Mouse (Mus musculus) layer of hippocampus, adult 18-20 months (tissue): ENCODE results near the gene Cmklr1. TPM values are rescaled to one million over a fixed set of nuclear protein-coding genes. Genes with fewer than 3 reads are reported as not detected.
A peak's percentile ranks its signal among the peaks of the same experiment; 100 is the strongest.

Source experiments
- DNase-seq, 2 experiments: peaks; one replicate each; pipeline ENCODE4 v3.0.0; 2022; ENCODE audit warnings: low spot score in 2 of 2
- total RNA-seq, 2 experiments: library from RNA; stranded (reverse); gene quantifications; 2 replicates each; pipeline ENCODE4 v1.2.3; 2021

Cmklr1 gene
- total RNA-seq, 2 experiments from 2014 or later, result 4.6 to 4.8 TPM

DNA sequence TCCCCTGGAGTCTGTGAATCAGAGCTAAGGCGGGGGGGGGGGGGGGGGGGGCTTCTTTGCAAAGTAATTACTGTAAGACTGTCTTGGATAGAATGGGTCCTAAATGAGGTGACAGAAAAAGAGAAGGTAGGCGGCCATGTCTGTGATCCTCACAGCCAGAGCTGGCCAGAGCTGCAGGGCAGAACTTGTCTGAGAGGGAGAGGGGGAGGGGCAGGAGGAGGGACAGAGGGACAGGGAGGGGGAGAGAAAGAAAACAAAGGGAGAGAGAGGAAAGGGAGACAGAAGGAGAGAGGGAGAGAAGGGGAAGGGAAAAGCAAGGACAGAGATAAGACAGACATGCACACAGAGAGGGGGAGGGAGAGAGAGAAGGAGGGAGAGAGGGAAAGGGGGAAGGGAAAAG lies 27.2 kb downstream of the Cmklr1 start:
- DNase-seq, result no peak

- DNase-seq, result no peak
Observed at GRCm38 (mm10) chr5:113620999-113621398, 29.2 kb downstream of the Cmklr1 start.

DNA sequence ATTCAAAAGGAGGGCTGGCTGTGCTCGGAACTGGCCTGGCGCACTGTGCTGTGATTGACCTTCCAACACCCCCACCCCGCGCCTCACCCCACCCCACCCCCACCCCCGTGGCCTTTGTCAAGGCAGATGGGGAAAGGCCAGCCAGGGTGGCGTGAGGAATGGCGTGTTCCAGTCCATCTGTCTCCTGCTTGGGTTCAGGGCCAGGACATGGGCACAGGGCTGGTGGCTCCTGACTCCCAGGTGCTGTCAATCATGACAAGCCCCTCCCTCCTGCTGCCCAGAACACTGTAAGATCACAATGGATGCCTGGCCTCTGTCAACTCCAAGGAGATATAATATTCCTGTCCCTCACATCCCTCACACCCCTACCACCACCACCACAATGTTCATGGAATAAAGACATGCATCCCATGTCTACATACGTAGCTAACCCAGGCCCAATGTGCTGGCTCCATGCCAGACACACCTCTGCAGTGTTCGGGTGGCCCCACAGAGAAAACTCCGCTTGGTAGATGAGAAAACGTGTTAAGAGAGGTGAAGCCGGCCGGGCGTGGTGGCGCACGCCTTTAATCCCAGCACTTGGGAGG lies 30.0 kb downstream of the Cmklr1 start:
- no peak for DNase-seq

- no peak for DNase-seq
Observed at GRCm38 (mm10) chr5:113619151-113619550, 31.1 kb downstream of the Cmklr1 start.

- no peak for DNase-seq
Observed at GRCm38 (mm10) chr5:113618716-113619115, 31.5 kb downstream of the Cmklr1 start.

DNA sequence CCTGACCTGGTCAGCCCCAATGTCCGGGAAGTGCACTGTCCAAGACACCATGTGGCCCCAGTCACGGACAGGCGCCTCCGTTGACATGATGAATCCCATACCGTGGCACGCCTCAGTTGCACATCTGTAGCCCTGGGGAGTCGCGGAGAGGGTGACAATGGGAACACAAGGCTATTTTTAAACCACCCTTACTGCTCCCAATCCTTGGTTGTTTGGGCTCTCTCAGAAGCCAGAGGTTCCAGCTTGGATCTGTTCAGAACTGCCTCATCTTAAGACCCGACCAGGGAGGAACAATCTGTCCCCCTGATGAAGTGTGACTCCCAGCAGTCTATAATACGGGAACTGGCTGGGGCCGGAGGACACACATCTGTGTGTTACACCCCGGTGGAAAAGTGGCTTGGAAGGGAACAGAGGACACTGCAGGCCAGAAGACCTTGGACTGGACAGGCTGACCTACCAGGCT lies 38.4 kb downstream of the Cmklr1 start:
- no peak for DNase-seq

DNA sequence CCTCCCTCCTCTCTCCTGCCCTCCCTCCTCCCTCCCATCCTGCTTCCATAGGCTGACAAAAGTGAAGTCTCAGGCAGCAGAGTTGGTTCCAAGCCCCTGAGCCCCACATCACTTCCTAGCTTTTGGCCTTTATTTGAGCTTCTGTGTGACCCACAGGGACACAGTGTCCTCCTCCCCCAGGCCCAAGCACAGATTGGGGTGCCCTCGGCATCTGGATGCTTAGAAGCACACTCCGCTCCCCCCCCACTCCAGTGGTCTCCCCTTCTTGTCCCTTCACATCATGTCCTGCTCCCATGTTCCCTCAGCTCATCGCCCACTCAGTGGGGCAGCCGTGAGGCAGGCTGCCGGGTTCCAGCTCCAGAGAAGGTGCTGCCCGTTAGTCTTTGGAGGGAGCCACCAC lies 39.1 kb downstream of the Cmklr1 start:
- DNase-seq, result no peak

DNA sequence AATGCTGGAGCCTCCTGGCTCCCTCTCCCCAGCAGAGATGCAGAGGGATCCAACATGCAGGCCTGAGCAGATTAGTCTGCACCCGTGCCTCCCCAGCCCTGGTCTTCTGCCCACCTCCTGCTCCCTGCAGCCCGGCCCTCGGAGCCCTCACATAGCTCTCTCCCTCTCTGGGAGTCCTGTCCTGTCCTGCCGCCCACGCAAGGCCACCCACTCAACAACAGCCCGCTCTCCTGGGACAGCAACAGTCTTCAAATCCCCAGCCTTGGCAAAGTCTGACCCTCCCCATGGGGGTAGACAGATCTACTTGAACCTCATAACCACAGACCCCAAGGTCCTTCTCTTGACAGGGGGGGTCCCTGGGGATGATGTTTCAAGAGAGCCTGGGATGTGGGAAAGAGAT lies 39.7 kb downstream of the Cmklr1 start:
- DNase-seq, result no peak

- no peak for DNase-seq
Observed at GRCm38 (mm10) chr5:113609891-113610290, 40.3 kb downstream of the Cmklr1 start.

DNA sequence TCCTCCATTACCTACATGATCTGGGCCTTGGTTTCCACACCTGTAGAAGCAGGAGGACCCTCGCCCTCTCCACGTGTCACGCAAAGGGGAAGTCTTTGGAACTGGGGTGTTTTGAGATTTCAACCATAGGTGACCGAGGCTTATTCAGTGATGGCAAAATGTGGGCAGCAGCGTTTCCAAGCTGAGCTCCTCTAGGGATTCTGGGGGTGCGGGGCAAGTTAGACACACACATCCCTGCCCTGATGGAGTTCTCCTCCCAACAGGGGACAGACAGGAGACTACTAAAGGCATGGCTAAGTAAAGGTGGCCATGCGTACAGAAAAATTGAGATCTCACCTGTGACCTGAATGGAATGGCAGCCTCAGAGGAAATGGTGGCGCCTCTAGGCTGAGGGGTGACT lies 41.7 kb downstream of the Cmklr1 start:
- no peak for DNase-seq

- peak in 1 of 2 experiments; percentile 42 for DNase-seq
Observed at GRCm38 (mm10) chr5:113607941-113608431, 42.2 kb downstream of the Cmklr1 start.

DNA sequence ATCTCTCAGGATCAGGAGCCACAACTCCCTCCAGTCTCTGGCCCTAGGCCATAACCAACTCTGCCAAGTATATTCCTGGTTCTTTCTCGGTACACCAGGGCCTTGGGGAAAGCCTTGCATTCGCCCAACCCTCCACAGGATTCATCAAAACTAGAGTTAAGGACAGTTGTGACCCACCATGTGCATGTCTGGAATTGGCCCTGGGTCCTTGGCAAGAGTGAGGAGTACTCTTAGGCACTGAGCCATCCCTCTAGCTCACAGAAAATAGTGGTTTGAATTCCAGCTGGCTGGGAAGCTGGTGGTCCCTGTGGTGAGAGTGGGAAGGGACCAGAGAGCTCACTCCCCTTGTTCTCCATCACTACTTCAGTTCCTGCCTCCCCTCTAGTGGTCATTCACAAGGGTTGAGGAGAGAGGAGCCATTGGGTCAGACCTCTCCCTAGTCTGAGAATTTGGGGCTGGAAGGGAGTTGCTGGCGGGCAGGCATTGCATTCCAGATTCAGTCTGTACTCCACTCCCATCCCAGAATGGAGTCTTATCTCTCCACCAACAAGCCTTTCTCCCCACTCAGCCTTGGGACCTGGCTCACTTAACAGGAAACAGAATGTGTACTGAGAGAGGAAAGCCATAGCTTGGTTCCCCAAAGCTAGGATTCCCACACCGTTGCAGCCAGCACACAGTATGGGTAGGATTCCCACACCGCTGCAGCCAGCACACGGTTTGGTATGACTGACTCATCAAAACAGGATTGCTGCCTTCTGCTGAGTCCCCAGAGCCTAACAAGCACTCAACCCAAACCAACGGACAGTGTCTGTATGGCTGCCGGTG lies 43.1 kb downstream of the Cmklr1 start:
- DNase-seq, result peak in 1 of 2 experiments; percentile 23

- no peak for DNase-seq
Observed at GRCm38 (mm10) chr5:113606121-113606520, 44.1 kb downstream of the Cmklr1 start.

- DNase-seq, result no peak
Observed at GRCm38 (mm10) chr5:113604758-113605157, 45.5 kb downstream of the Cmklr1 start.

DNA sequence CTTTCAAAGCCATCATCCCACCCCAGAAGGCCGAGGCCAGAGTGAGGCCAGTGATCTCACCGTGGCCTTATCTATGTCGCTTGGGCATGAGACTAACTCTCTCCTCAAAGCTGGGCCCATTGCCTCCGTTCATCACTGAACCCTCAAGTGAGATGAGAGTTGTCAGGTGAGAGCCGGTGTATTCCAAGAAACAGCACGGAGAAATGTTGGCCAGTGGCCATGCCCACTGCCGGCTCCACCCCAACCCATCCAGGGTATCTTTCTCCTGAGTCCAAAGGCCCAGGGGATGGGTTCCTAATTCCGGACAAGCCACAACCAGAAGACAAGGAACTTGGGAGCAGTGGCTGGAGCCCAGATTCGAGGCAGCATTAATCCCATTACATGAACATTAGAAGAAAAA lies 46.8 kb downstream of the Cmklr1 start:
- no peak for DNase-seq

GRCm38 (mm10) chr5:113600803-113601202 lies 49.4 kb downstream of the Cmklr1 start:
- DNase-seq, result no peak

- DNase-seq, result no peak
Observed at GRCm38 (mm10) chr5:113600181-113600580, 50.0 kb downstream of the Cmklr1 start.

DNA sequence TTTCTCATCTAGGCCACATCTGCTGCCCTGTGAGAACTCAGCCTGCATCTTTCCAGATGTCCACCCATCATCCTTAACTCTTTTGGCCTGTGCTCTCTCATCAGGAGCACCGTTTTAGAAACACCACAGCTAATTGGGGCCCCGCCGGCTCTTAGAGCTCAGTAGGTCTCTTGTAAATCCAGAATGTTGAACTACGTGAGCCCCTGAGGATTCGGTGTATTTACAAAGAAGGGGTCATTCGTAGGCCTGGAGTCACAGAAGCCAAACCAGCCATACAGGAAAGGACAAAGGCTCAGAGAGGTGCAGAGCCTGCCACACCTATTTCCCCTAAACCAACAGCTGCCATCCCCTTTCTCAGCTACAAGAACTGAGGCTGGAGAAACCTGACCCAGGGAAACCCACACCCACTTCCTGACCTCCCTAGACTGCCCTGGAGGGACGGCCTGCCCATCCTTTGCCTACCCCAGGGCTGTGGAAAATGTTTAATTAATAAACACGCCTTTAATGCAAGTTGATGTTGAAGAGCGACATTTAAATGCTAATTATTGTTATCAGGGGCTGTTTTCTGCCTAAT lies 53.4 kb downstream of the Cmklr1 start:
- DNase-seq, result no peak

GRCm38 (mm10) chr5:113596252-113596651 lies 54.0 kb downstream of the Cmklr1 start:
- no peak for DNase-seq

- DNase-seq, result no peak
Observed at GRCm38 (mm10) chr5:113593911-113594705, 56.1 kb downstream of the Cmklr1 start.

DNA sequence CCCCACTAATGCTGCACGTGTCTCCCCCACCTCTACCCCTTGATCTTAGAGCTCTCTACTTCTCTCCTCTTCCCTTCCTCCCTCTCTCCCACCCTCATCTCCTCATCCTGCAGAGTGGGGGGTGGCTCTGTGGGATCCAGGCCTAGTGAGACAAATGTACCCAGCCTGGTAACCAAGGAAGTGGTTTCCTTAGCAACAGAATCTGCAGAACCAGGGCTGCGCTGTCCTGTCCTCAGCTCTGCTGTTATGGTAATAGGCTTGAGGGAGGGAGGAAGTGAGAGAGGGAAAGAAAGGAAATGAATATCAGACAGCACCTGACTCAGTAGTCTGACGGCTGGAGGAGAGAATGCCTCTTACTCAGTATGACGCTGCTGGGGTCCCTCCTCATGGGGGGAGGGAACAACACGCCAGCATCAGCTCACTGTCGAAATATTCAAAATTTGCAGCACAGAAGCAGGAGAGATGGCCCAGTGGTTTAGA lies 58.4 kb downstream of the Cmklr1 start:
- peak; percentile 88 to 92 for DNase-seq
